Mouse (Mus musculus): ENCODE measurements at regions not wholly inside any gene's neighbourhood (a gene's known extent, or its start where the extent isn't known, plus 50 kb on each side); places are given as distances from the start of the nearest gene placed in this dataset.
"Not testable (repeated sequence)": the region's sequence is repeated elsewhere in the genome, so short reads cannot be mapped to it uniquely, and the experiment has no call there.

- not testable (repeated sequence) for DNase-seq (ENCODE audit: low spot score in 2 of 2)
Measured at GRCm38 (mm10) chr1:44331732-44332131, 113.0 kb upstream of the Mettl21e start.

- DNase-seq (ENCODE audit: low spot score in 2 of 2) = peak in 1 of 2 experiments; percentile 11
Measured at GRCm38 (mm10) chr1:44325483-44325882, 106.7 kb upstream of the Mettl21e start.

Measured in layer of hippocampus, postnatal 10 days (tissue).